Comparison of ENCODE assay signal across 8 mouse cellular contexts in genomic region chr10:70287825-70288235, GRCm38 (mm10). TPM values are rescaled to one million over a fixed set of nuclear protein-coding genes. Genes with fewer than 3 reads are reported as not detected.
DNase-seq lines count a peak whose midpoint lies in the region; ATAC-seq and TF ChIP-seq lines count a peak whose summit lies in the region.

No protein-coding gene starts in this region.

- H3K9me3 ChIP-seq in midbrain, embryonic 11.5 days (ENCODE audit: control insufficient read depth, low read length): no peaks in the 10 kb centered on the region
- no peaks in the 10 kb centered on the region for H3K9me3 ChIP-seq in midbrain, embryonic 13.5 days
- no peaks in the 10 kb centered on the region for H3K9me3 ChIP-seq in hindbrain, embryonic 16.5 days (ENCODE audit: control insufficient read depth, low read length)
- H3K9me3 ChIP-seq in liver, postnatal 0 days (ENCODE audit: low read length): no peaks in the 10 kb centered on the region

- no peaks in the 10 kb centered on the region; the same call in 1 of the 2 replicates for H3K4me1 ChIP-seq in midbrain, embryonic 11.5 days (ENCODE audit: control insufficient read depth, insufficient read depth, low read length)
- H3K4me1 ChIP-seq in midbrain, embryonic 13.5 days (replicated peaks): peaks cover 25% of the 10 kb centered on the region
- peaks cover 8% of the 10 kb centered on the region for H3K4me1 ChIP-seq in hindbrain, embryonic 16.5 days (ENCODE audit: control insufficient read depth, insufficient read depth, low read depth, low read length)
- peaks cover 5% of the 10 kb centered on the region; the same call in 1 of the 2 replicates for H3K4me1 ChIP-seq in liver, postnatal 0 days (ENCODE audit: insufficient read depth)

- no peaks in the 10 kb centered on the region for H3K36me3 ChIP-seq in midbrain, embryonic 11.5 days (ENCODE audit: control insufficient read depth, insufficient read depth, low read length)
- H3K36me3 ChIP-seq in midbrain, embryonic 13.5 days: no peaks in the 10 kb centered on the region
- H3K36me3 ChIP-seq in hindbrain, embryonic 16.5 days (ENCODE audit: control insufficient read depth, insufficient read depth, low read length): no peaks in the 10 kb centered on the region
- no peaks in the 10 kb centered on the region for H3K36me3 ChIP-seq in liver, postnatal 0 days (replicated peaks; ENCODE audit: insufficient read depth, low read length)

- WGBS in midbrain, embryonic 11.5 days: 39% methylated on average over 9 of the region's 9 CpGs
- WGBS in midbrain, embryonic 13.5 days: 46% methylated on average over 9 of the region's 9 CpGs
- WGBS in hindbrain, embryonic 16.5 days: 39% methylated on average over 9 of the region's 9 CpGs
- WGBS in liver, postnatal 0 days (ENCODE audit: insufficient replicate concordance): 16% methylated on average over 9 of the region's 9 CpGs

- H3K27me3 ChIP-seq in midbrain, embryonic 11.5 days (ENCODE audit: control insufficient read depth, insufficient read depth, low read length): no peaks in the 10 kb centered on the region
- no peaks in the 10 kb centered on the region for H3K27me3 ChIP-seq in midbrain, embryonic 13.5 days
- H3K27me3 ChIP-seq in hindbrain, embryonic 16.5 days (replicated peaks; ENCODE audit: control insufficient read depth, insufficient read depth, low read length): no peaks in the 10 kb centered on the region
- H3K27me3 ChIP-seq in liver, postnatal 0 days (ENCODE audit: insufficient read depth, low read length): no peaks in the 10 kb centered on the region

- no peak overlapping the region for H3K27ac ChIP-seq in midbrain, embryonic 11.5 days (ENCODE audit: low read depth, low read length)
- no peak overlapping the region for H3K27ac ChIP-seq in midbrain, embryonic 13.5 days
- H3K27ac ChIP-seq in hindbrain, embryonic 16.5 days (ENCODE audit: low read depth, low read length): no peak overlapping the region
- H3K27ac ChIP-seq in liver, postnatal 0 days (ENCODE audit: low read depth): peak overlapping the region; percentile 20; the same call in 1 of the 2 replicates

- H3K9ac ChIP-seq in midbrain, embryonic 11.5 days (ENCODE audit: low read length): no peak overlapping the region
- no peak overlapping the region for H3K9ac ChIP-seq in midbrain, embryonic 13.5 days (replicated peaks)
- H3K9ac ChIP-seq in hindbrain, embryonic 16.5 days (ENCODE audit: low read depth, low read length): no peak overlapping the region
- no peak overlapping the region for H3K9ac ChIP-seq in liver, postnatal 0 days (replicated peaks)

- no peak for ATAC-seq in midbrain, embryonic 11.5 days (ENCODE audit: low FRiP score)
- ATAC-seq in midbrain, embryonic 13.5 days: no peak
- peak; percentile 43; the same call in 1 of the 2 replicates for ATAC-seq in hindbrain, embryonic 16.5 days
- peak; percentile 86 for ATAC-seq in liver, postnatal 0 days

- TF ChIP-seq CTCF in liver, postnatal 0 days (IDR thresholded peaks at IDR 0.05; ENCODE audit: low read depth): no peak

- TF ChIP-seq EP300 in liver, postnatal 0 days (IDR thresholded peaks at IDR 0.05; ENCODE audit: low read depth): no peak

- peak; percentile 88 for DNase-seq in midbrain, embryonic 11.5 days (ENCODE audit: low spot score, missing footprints)
- DNase-seq in c-Kit-positive CD71-positive TER-119-negative erythroid progenitor cells, embryonic 14.5 days (ENCODE audit: low read depth): peak; percentile 16
- DNase-seq in liver, postnatal 0 days: peak; percentile 33
- no peak for DNase-seq in right cerebral cortex, postnatal 14 days
- DNase-seq in frontal cortex, postnatal 10 days (ENCODE audit: low spot score in 2 of 2): no peak
- no peak for DNase-seq in right cerebral cortex, adult 18-20 months

- H3K4me2 ChIP-seq in midbrain, embryonic 11.5 days: no peak overlapping the region
- H3K4me2 ChIP-seq in midbrain, embryonic 13.5 days (replicated peaks): no peak overlapping the region
- H3K4me2 ChIP-seq in hindbrain, embryonic 16.5 days (ENCODE audit: low read length): no peak overlapping the region; the same call in 1 of the 2 replicates
- H3K4me2 ChIP-seq in liver, postnatal 0 days (ENCODE audit: low read depth, low read length): peak overlapping the region; percentile 47

- H3K4me3 ChIP-seq in midbrain, embryonic 11.5 days (ENCODE audit: low read depth, low read length): no peak overlapping the region
- no peak overlapping the region for H3K4me3 ChIP-seq in midbrain, embryonic 13.5 days (replicated peaks)
- H3K4me3 ChIP-seq in hindbrain, embryonic 16.5 days (ENCODE audit: low read length): no peak overlapping the region
- H3K4me3 ChIP-seq in liver, postnatal 0 days (ENCODE audit: low read depth, low read length): peak overlapping the region; percentile 15; the same call in 1 of the 2 replicates

RNA-seq across cellular contexts. Expression of gene Slc16a9, which starts 42.9 kb away (rescaled TPM):
- polyA plus RNA-seq in midbrain, embryonic 11.5 days (2014; fragmentation: Nextera tagmentation; extraction: Ambion mirVana): 0.29 and 0.48 TPM in 2 replicates
- 0.82 and 1.5 TPM in 2 replicates for polyA plus RNA-seq in midbrain, embryonic 13.5 days (2015; fragmentation: Nextera tagmentation; extraction: Ambion mirVana)
- polyA plus RNA-seq in hindbrain, embryonic 16.5 days (2015; fragmentation: Nextera tagmentation; extraction: Ambion mirVana): 2.4 and 3.8 TPM in 2 replicates
- 1.1 and 1.2 TPM in 2 replicates for polyA plus RNA-seq in liver, postnatal 0 days (2015; fragmentation: Nextera tagmentation; extraction: Ambion mirVana)

Comparison
In these comparisons a context has a peak if more than half of its experiments do, and no peak if none do; other contexts are left out.
1. ATAC-seq: peak in hindbrain, embryonic 16.5 days (single experiment) and liver, postnatal 0 days (single experiment); none in midbrain, embryonic 11.5 days (single experiment) and midbrain, embryonic 13.5 days (single experiment).
2. DNase-seq: peak in midbrain, embryonic 11.5 days (single experiment), c-Kit-positive CD71-positive TER-119-negative erythroid progenitor cells, embryonic 14.5 days (single experiment) and liver, postnatal 0 days (single experiment); none in right cerebral cortex, postnatal 14 days (single experiment), frontal cortex, postnatal 10 days (0 of 2) and right cerebral cortex, adult 18-20 months (single experiment).